Mouse (Mus musculus) brain, embryonic 14.5 days (tissue): ENCODE results near the gene Kremen1. TPM values are rescaled to one million over a fixed set of nuclear protein-coding genes. Genes with fewer than 3 reads are reported as not detected.

Experiments
- DNase-seq: peaks from one replicate; pipeline ENCODE4 v3.0.0-alpha.2; 2011; ENCODE audit warnings: low read depth
- CTCF ChIP-seq: fragments of 200-500 bp; IDR thresholded peaks from 2 replicates; pipeline ENCODE4 v1.5.1; 2012; ENCODE audit warnings: inconsistent platforms, mild to moderate bottlenecking, moderate library complexity, borderline replicate concordance; ENCODE audit not compliant: insufficient read depth, insufficient read length; ENCODE audit errors: extremely low read depth
- POLR2A ChIP-seq: fragments of 200-500 bp; IDR thresholded peaks from 2 replicates; pipeline ENCODE4 v1.6.1; 2012; ENCODE audit warnings: mild to moderate bottlenecking, inconsistent platforms, borderline replicate concordance; ENCODE audit not compliant: poor library complexity, insufficient read depth, insufficient read length, severe bottlenecking; ENCODE audit errors: extremely low read depth
- polyA plus RNA-seq: library from polyadenylated mRNA; depleted of rRNA; stranded (reverse); fragments of >200 nt; gene quantifications from 2 replicates; pipeline ENCODE4 v1.2.3, GENCODE M21; 2012

Kremen1 gene
- polyA plus RNA-seq, 1 experiment = 11.4 TPM

- no peak for DNase-seq
- TF ChIP-seq CTCF = no peak
- no peak for TF ChIP-seq POLR2A
These were observed 68.3 kb downstream of the Kremen1 start for GRCm38 (mm10) chr11:5192840-5193575.

GRCm38 (mm10) chr11:5192084-5192516 is 69.3 kb downstream of the Kremen1 start:
- DNase-seq = no peak
- TF ChIP-seq CTCF = no peak
- TF ChIP-seq POLR2A = no peak

GRCm38 (mm10) chr11:5189239-5189933 is 72.0 kb downstream of the Kremen1 start:
- TF ChIP-seq CTCF = no peak
- TF ChIP-seq POLR2A = no peak
- DNase-seq = peak; percentile 48

- TF ChIP-seq POLR2A (no peak), CTCF (no peak)
- DNase-seq = no peak
These were observed 73.2 kb downstream of the Kremen1 start for GRCm38 (mm10) chr11:5188170-5188569.

GRCm38 (mm10) chr11:5184832-5185231 is 76.5 kb downstream of the Kremen1 start:
- peak; percentile 23 for DNase-seq
- TF ChIP-seq CTCF = no peak
- no peak for TF ChIP-seq POLR2A

GRCm38 (mm10) chr11:5184250-5184649 is 77.1 kb downstream of the Kremen1 start:
- DNase-seq = peak; percentile 50

GRCm38 (mm10) chr11:5182870-5183269 is 78.5 kb downstream of the Kremen1 start:
- TF ChIP-seq POLR2A (no peak), CTCF (no peak)
- DNase-seq = no peak

More at GRCm38 (mm10) chr11:5184250-5184649, 77.1 kb downstream of the Kremen1 start:
- TF ChIP-seq CTCF (no peak), POLR2A (no peak)

GRCm38 (mm10) chr11:5181850-5182404 is 79.4 kb downstream of the Kremen1 start:
- TF ChIP-seq CTCF = peak; percentile 95
- no peak for TF ChIP-seq POLR2A
- peak; percentile 76 for DNase-seq

- TF ChIP-seq POLR2A (no peak), CTCF (no peak)
- no peak for DNase-seq
These were observed 82.0 kb downstream of the Kremen1 start for GRCm38 (mm10) chr11:5179391-5179790.

GRCm38 (mm10) chr11:5177171-5177570 is 84.2 kb downstream of the Kremen1 start:
- TF ChIP-seq CTCF (no peak), POLR2A (no peak)
- DNase-seq = no peak

GRCm38 (mm10) chr11:5176685-5177084 is 84.7 kb downstream of the Kremen1 start:
- TF ChIP-seq CTCF = no peak
- no peak for TF ChIP-seq POLR2A

GRCm38 (mm10) chr11:5175866-5176265 is 85.5 kb downstream of the Kremen1 start:
- no peak for TF ChIP-seq POLR2A
- no peak for TF ChIP-seq CTCF
- no peak for DNase-seq

More at GRCm38 (mm10) chr11:5176685-5177084, 84.7 kb downstream of the Kremen1 start:
- DNase-seq = no peak

- TF ChIP-seq POLR2A (no peak), CTCF (no peak)
- DNase-seq = no peak
These were observed 86.2 kb downstream of the Kremen1 start for GRCm38 (mm10) chr11:5175141-5175540.
